ENCODE assay signal across 14 mouse cellular contexts in the genomic region with DNA sequence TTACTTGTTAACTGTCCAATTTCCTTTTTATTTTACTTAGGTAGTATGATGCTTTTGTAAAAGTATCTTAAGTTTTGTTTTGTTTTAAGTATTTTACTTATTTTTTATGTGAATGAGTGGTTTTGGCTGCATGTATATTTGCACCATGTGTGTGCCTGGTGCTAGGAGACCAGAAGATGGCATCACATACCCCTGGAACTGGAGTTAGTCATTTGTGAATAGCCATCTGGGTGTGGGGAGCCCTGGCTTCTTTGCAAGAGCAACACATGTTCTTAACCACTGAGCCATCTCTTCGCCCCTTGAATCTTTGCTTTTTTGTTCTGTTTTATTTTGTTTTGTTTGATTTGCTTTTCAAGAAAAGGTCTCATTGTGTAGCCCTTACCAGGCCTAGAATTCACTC. TPM values are rescaled to one million over a fixed set of nuclear protein-coding genes. Genes with fewer than 3 reads are reported as not detected.
DNase-seq lines count a peak whose midpoint lies in the region; ATAC-seq and TF ChIP-seq lines count a peak whose summit lies in the region.
"Had no signal": no experiment of that assay in that cellular context is flagged by ENCODE, and none has a peak within 500 bp of the region (broad histone marks: within the 10 kb centered on the region; RNA-seq: fewer than 3 reads in every experiment).

No protein-coding gene starts in this region.

- no peak for TF ChIP-seq EP300 in liver, postnatal 0 days (IDR thresholded peaks at IDR 0.05; ENCODE audit: low read depth)

- 0 out of 2 replicates have a peak, but pooled peaks have one; percentile 12 for TF ChIP-seq CTCF in forebrain, postnatal 0 days (IDR thresholded peaks at IDR 0.05; ENCODE audit: low read depth)
- 0 out of 2 replicates have a peak, but pooled peaks have one; percentile 7 for TF ChIP-seq CTCF in liver, postnatal 0 days (IDR thresholded peaks at IDR 0.05; ENCODE audit: low read depth)

- peaks cover 18% of the 10 kb centered on the region for H3K36me3 ChIP-seq in forebrain, postnatal 0 days (ENCODE audit: insufficient read depth)
- H3K36me3 ChIP-seq in forebrain, embryonic 12.5 days (replicated peaks), result peaks cover 26% of the 10 kb centered on the region
- peaks cover 16% of the 10 kb centered on the region for H3K36me3 ChIP-seq in liver, postnatal 0 days (replicated peaks; ENCODE audit: insufficient read depth, low read length)

- DNase-seq in forebrain, postnatal 0 days, result no peak
- DNase-seq in layer of hippocampus, adult 11-12 months (ENCODE audit: low spot score), result peak; percentile 33
- no peak for DNase-seq in layer of hippocampus, adult 8-10 months (ENCODE audit: low spot score in 2 of 2)
- DNase-seq in brain, adult 2 months (ENCODE audit: low read depth, low spot score), result peak; percentile 47
- no peak for DNase-seq in liver, postnatal 0 days
- DNase-seq in embryo, embryonic 10 days (ENCODE audit: low spot score), result no peak
- DNase-seq in frontal cortex, adult 2 months (ENCODE audit: extremely low spot score in 1 of 2, low spot score in 1 of 2), result no peak
- DNase-seq: cerebellum, postnatal 36 days; heart, adult 11 months; kidney, adult 18-20 months; lung, postnatal 10 days; thymus, adult 2 months had no signal

- no peak for ATAC-seq in forebrain, postnatal 0 days
- no peak for ATAC-seq in forebrain, embryonic 12.5 days (ENCODE audit: low FRiP score)
- no peak for ATAC-seq in liver, postnatal 0 days
- ATAC-seq: midbrain, embryonic 15.5 days had no signal

- no peaks in the 10 kb centered on the region for H3K9me3 ChIP-seq in forebrain, postnatal 0 days (ENCODE audit: low read length)
- H3K9me3 ChIP-seq in forebrain, embryonic 12.5 days, result no peaks in the 10 kb centered on the region
- no peaks in the 10 kb centered on the region for H3K9me3 ChIP-seq in liver, postnatal 0 days (ENCODE audit: low read length)
- H3K9me3 ChIP-seq: midbrain, embryonic 15.5 days had no signal

- no peaks in the 10 kb centered on the region for H3K27me3 ChIP-seq in forebrain, postnatal 0 days (ENCODE audit: insufficient read depth, low read length)
- H3K27me3 ChIP-seq in forebrain, embryonic 12.5 days, result no peaks in the 10 kb centered on the region
- H3K27me3 ChIP-seq in liver, postnatal 0 days (ENCODE audit: insufficient read depth, low read length), result no peaks in the 10 kb centered on the region

- no peak overlapping the region for H3K27ac ChIP-seq in forebrain, postnatal 0 days (ENCODE audit: low read depth, low read length)
- H3K27ac ChIP-seq in forebrain, embryonic 12.5 days, result no peak overlapping the region
- no peak overlapping the region for H3K27ac ChIP-seq in liver, postnatal 0 days (ENCODE audit: low read depth)
- H3K27ac ChIP-seq: midbrain, embryonic 15.5 days had no signal

- H3K4me1 ChIP-seq in forebrain, postnatal 0 days (ENCODE audit: insufficient read depth), result peaks cover 15% of the 10 kb centered on the region
- H3K4me1 ChIP-seq in forebrain, embryonic 12.5 days, result peaks cover 29% of the 10 kb centered on the region
- peaks cover 6% of the 10 kb centered on the region; the same call in 1 of the 2 replicates for H3K4me1 ChIP-seq in liver, postnatal 0 days (ENCODE audit: insufficient read depth)

- no peak overlapping the region for H3K4me3 ChIP-seq in forebrain, postnatal 0 days (ENCODE audit: low read depth, low read length)
- no peak overlapping the region for H3K4me3 ChIP-seq in forebrain, embryonic 12.5 days (replicated peaks)
- H3K4me3 ChIP-seq in liver, postnatal 0 days (ENCODE audit: low read depth, low read length), result no peak overlapping the region
- H3K4me3 ChIP-seq: midbrain, embryonic 15.5 days had no signal

- H3K9ac ChIP-seq in forebrain, postnatal 0 days, result no peak overlapping the region
- no peak overlapping the region for H3K9ac ChIP-seq in forebrain, embryonic 12.5 days
- no peak overlapping the region for H3K9ac ChIP-seq in liver, postnatal 0 days (replicated peaks)
- H3K9ac ChIP-seq: midbrain, embryonic 15.5 days had no signal

- H3K4me2 ChIP-seq in forebrain, postnatal 0 days (ENCODE audit: low read depth), result no peak overlapping the region
- no peak overlapping the region for H3K4me2 ChIP-seq in forebrain, embryonic 12.5 days
- H3K4me2 ChIP-seq in liver, postnatal 0 days (ENCODE audit: low read depth, low read length), result no peak overlapping the region

- WGBS in forebrain, postnatal 0 days, result 71% methylated on average over 1 of the region's 1 CpGs
- WGBS in forebrain, embryonic 12.5 days, result 96% methylated on average over 1 of the region's 1 CpGs
- 94% methylated on average over 1 of the region's 1 CpGs for WGBS in liver, postnatal 0 days (ENCODE audit: insufficient replicate concordance)

RNA-seq across cellular contexts. Expression of a gene that starts 2.2 kb away (rescaled TPM):
- total RNA-seq in forebrain, postnatal 0 days (2014; rRNA removed), result 42.7 and 50.0 TPM in 2 replicates
- polyA plus RNA-seq in forebrain, postnatal 0 days (2015; fragmentation: Nextera tagmentation; extraction: Ambion mirVana), result 11.1 and 16.1 TPM in 2 replicates
- polyA plus RNA-seq in forebrain, embryonic 12.5 days (2016; fragmentation: Nextera tagmentation; extraction: Ambion mirVana), result 48.7 and 53.3 TPM in 2 replicates
- total RNA-seq in layer of hippocampus, adult 8-10 months (2022), result 10 to 100 TPM; 37.3 to 50.4 (median 42.3) TPM
- 6.5 and 7.5 TPM in 2 replicates for polyA plus RNA-seq in liver, postnatal 0 days (2015; fragmentation: Nextera tagmentation; extraction: Ambion mirVana)
- polyA plus RNA-seq in frontal cortex, adult 2 months (2012; rRNA removed), result 39.7 and 46.4 TPM in 2 replicates

RNA-seq across cellular contexts. Expression of a gene that starts 55.8 kb away (rescaled TPM):
- 35.9 and 54.7 TPM in 2 replicates for total RNA-seq in forebrain, postnatal 0 days (2014; rRNA removed)
- 8.2 and 12.1 TPM in 2 replicates for polyA plus RNA-seq in forebrain, postnatal 0 days (2015; fragmentation: Nextera tagmentation; extraction: Ambion mirVana)
- 7.0 and 7.5 TPM in 2 replicates for polyA plus RNA-seq in forebrain, embryonic 12.5 days (2016; fragmentation: Nextera tagmentation; extraction: Ambion mirVana)
- total RNA-seq in layer of hippocampus, adult 8-10 months (2022), result 10 to 100 TPM; 25.4 to 27.7 (median 26.1) TPM
- 9.3 and 11.3 TPM in 2 replicates for polyA plus RNA-seq in liver, postnatal 0 days (2015; fragmentation: Nextera tagmentation; extraction: Ambion mirVana)
- 52.4 and 53.9 TPM in 2 replicates for polyA plus RNA-seq in frontal cortex, adult 2 months (2012; rRNA removed)

Comparison
In these comparisons a context has a peak if more than half of its experiments do, and no peak if none do; other contexts are left out.
1. DNase-seq: peak in layer of hippocampus, adult 11-12 months (single experiment) and brain, adult 2 months (single experiment); none in forebrain, postnatal 0 days (single experiment), layer of hippocampus, adult 8-10 months (0 of 2), liver, postnatal 0 days (single experiment), embryo, embryonic 10 days (single experiment) and frontal cortex, adult 2 months (0 of 2).